Mouse (Mus musculus): ENCODE data around the gene Aldh1l1. TPM values are rescaled to one million over a fixed set of nuclear protein-coding genes. Genes with fewer than 3 reads are reported as not detected.
A peak's percentile ranks its signal among the peaks of the same experiment; 100 is the strongest.

The Aldh1l1 gene
- polyA plus RNA-seq, 1 experiment from 2014 or later: 38.6 TPM

DNA sequence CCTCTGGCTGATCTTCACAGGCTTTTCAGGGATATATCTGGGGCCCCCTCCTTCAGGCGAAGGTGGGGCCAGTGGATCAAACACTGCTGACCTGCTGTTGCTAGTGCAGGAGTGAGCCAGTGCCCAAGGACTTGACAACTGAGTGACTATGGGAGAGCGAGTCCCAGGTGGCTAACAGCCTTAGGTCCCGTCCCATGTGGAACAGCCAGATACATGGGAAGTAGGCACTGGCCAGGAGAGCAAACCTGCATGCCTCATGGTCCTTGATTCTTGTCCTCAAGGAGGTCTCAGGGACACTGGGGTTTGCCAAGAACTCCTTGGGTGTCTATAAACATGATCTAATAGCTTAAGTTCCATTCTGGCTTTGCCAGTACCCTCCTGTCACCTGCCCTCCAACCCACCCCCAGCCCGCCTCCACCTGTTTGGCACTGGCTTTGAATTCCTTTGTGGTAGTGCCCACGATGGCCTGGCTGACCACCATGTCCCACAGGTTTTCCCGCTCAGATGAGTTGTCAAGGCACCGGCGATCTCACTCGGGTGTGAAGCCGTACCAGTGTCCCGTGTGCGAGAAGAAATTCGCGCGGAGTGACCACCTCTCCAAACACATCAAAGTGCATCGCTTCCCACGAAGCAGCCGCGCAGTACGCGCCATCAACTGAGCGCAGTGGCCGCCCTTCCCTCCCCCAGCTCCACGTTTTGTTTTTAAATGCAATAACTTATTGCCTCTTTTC lies 12.4 kb upstream of the Aldh1l1 start:
- H3K9ac ChIP-seq: no peak overlapping the region
- no peaks in the 10 kb centered on the region for H3K27me3 ChIP-seq
- peaks cover 20% of the 10 kb centered on the region for H3K4me1 ChIP-seq (replicated peaks)
- H3K9me3 ChIP-seq: no peaks in the 10 kb centered on the region
- H3K27ac ChIP-seq (replicated peaks): no peak overlapping the region
- 94% methylated on average over 24 of the region's 24 CpGs for WGBS
- no peak overlapping the region for H3K4me3 ChIP-seq
- no peak for ATAC-seq (ENCODE audit: low read depth)
- no peak overlapping the region for H3K4me2 ChIP-seq
- H3K36me3 ChIP-seq: no peaks in the 10 kb centered on the region

DNA sequence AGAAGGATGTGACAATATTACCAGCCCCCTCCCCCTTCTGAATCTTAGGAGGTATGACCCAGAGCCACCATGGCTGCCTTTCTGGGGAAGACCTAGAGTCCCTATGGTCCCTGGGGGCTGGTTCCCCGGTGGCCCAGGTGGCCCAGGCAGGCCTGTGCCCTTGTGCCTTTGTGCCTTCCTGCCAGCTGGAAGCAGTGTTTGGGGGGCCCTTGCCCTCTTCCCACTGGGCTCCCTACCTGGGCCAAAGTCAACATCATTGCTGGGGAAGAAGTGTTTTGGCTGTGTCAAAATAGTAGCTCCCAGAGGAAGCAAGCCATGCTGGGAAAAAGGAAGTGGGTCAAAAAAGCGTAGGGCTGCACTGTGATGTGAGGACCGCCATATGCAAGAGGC lies 11.9 kb upstream of the Aldh1l1 start:
- peaks cover 20% of the 10 kb centered on the region for H3K4me1 ChIP-seq (replicated peaks)
- no peak for ATAC-seq (ENCODE audit: low read depth)
- H3K27me3 ChIP-seq: no peaks in the 10 kb centered on the region
- no peak overlapping the region for H3K27ac ChIP-seq (replicated peaks)
- WGBS: 77% methylated on average over 3 of the region's 3 CpGs
- H3K4me2 ChIP-seq: no peak overlapping the region
- H3K9ac ChIP-seq: no peak overlapping the region
- H3K4me3 ChIP-seq: no peak overlapping the region
- H3K9me3 ChIP-seq: no peaks in the 10 kb centered on the region
- H3K36me3 ChIP-seq: no peaks in the 10 kb centered on the region

DNA sequence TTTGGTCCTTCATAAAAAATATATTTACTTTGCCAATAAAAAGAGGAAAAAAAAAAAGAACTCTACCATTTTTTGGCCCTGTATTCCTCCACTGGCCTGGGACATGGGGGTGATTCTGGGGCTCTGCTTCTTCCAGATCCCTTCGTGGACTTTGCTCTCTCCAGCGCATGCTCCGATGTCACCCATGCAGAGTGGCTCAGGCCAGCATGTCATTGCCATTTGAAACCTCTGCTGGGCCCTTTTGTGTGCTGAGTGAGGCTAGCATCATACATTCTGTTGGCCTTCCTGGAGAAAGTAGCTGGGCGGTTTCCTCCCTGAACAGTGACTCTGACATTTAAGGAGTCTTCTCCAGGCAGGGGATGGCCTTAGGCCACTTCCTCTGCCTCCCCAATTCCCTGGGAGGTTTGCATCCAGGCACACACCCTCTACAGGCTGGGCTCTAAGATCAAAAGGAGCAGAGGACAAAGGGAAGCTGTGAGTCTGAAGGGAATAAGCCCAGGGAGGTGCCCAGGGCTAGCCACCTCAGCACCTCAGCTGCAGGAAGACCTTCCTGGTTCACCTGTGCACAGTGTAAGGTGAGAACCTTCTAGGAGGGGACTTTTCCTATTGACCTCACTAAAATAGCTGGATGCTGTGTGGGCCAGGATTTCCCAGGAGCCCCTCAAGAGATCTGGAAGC lies 10.9 kb upstream of the Aldh1l1 start:
- H3K4me3 ChIP-seq: no peak overlapping the region
- no peaks in the 10 kb centered on the region for H3K36me3 ChIP-seq
- H3K4me2 ChIP-seq: no peak overlapping the region
- no peaks in the 10 kb centered on the region for H3K27me3 ChIP-seq
- H3K27ac ChIP-seq (replicated peaks): no peak overlapping the region
- H3K9me3 ChIP-seq: no peaks in the 10 kb centered on the region
- no peak for ATAC-seq (ENCODE audit: low read depth)
- 69% methylated on average over 4 of the region's 4 CpGs for WGBS
- H3K4me1 ChIP-seq (replicated peaks): peaks cover 20% of the 10 kb centered on the region
- H3K9ac ChIP-seq: no peak overlapping the region

DNA sequence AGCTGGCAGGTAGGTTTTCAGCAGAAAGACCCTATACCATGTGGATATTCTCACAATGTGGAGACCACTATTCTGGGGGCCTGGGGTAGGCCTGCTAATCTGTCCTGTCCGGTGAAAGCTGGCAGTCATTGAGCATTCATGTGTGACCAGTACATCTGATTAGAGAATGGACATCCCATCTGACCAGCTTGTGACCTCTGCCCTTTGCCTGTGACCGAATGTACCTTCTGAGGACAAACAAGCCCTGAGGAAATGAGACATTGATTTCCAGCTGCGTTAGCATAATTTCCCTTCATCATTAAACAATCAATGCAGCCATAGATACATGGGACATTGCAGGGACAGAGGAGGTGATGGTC lies 10.4 kb upstream of the Aldh1l1 start:
- ATAC-seq (ENCODE audit: low read depth): no peak
- no peaks in the 10 kb centered on the region for H3K9me3 ChIP-seq
- no peak overlapping the region for H3K4me2 ChIP-seq
- no peaks in the 10 kb centered on the region for H3K27me3 ChIP-seq
- no peaks in the 10 kb centered on the region for H3K36me3 ChIP-seq
- 84% methylated on average over 3 of the region's 3 CpGs for WGBS
- no peak overlapping the region for H3K4me3 ChIP-seq
- no peak overlapping the region for H3K9ac ChIP-seq
- no peak overlapping the region for H3K27ac ChIP-seq (replicated peaks)
- peaks cover 17% of the 10 kb centered on the region for H3K4me1 ChIP-seq (replicated peaks)

DNA sequence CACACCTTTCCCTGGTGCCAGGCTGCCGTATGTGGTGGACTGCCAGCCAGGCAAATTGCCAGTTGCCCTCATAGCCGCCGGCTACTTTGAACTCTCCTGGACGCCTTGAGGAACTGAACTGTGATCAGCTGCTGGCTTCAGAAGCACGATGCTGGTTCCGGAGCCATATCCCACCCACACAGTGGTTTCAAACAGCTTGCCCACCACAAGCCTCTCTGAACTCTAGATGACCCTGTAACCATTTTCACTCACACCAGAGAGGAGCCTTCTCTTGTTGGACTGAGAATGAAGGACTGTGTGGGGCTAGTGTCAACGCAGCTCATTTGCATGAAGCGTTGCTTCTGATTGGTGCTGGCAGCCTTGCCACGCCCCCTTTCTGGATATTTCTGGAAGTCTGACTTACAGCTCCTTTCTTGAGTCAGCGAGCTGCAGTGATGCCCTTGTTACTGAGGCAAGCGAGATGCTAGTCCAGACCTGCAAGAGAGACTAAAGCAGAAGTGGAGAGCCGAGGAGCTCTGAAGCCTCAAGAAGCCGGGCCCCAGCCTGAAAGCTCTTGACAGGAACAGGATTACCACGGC lies 9.2 kb upstream of the Aldh1l1 start:
- H3K27ac ChIP-seq (replicated peaks): no peak overlapping the region
- H3K36me3 ChIP-seq: no peaks in the 10 kb centered on the region
- no peak overlapping the region for H3K9ac ChIP-seq
- H3K9me3 ChIP-seq: no peaks in the 10 kb centered on the region
- no peak overlapping the region for H3K4me3 ChIP-seq
- peaks cover 7% of the 10 kb centered on the region for H3K4me1 ChIP-seq (replicated peaks)
- no peak for ATAC-seq (ENCODE audit: low read depth)
- 60% methylated on average over 14 of the region's 14 CpGs for WGBS
- no peak overlapping the region for H3K4me2 ChIP-seq
- H3K27me3 ChIP-seq: no peaks in the 10 kb centered on the region

DNA sequence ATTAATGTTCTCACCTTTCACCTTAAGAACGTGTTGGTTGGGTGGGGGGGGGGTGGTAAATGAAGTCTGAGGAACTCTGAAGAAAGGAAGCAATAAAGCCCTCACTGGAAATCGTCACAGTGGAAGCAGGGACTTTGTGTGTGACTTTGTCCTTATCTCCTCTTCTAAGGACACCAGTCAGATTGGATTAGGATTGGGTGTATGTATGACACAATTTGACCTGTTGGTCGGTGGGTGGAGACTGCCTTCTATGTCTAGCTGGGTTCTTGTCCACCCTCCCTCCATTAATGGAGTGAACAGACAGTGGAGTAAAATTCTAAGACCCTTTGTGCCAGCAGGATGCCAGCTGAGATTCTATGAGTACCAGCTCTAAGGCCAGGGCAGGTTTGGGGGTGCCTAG lies 2.0 kb upstream of the Aldh1l1 start:
- no peak for ATAC-seq (ENCODE audit: low read depth)
- no peaks in the 10 kb centered on the region for H3K9me3 ChIP-seq
- 72% methylated on average over 3 of the region's 3 CpGs for WGBS
- no peak overlapping the region for H3K9ac ChIP-seq
- no peaks in the 10 kb centered on the region for H3K4me1 ChIP-seq (replicated peaks)
- H3K4me2 ChIP-seq: no peak overlapping the region
- no peak overlapping the region for H3K4me3 ChIP-seq
- H3K27ac ChIP-seq (replicated peaks): no peak overlapping the region
- no peaks in the 10 kb centered on the region for H3K36me3 ChIP-seq
- no peaks in the 10 kb centered on the region for H3K27me3 ChIP-seq

DNA sequence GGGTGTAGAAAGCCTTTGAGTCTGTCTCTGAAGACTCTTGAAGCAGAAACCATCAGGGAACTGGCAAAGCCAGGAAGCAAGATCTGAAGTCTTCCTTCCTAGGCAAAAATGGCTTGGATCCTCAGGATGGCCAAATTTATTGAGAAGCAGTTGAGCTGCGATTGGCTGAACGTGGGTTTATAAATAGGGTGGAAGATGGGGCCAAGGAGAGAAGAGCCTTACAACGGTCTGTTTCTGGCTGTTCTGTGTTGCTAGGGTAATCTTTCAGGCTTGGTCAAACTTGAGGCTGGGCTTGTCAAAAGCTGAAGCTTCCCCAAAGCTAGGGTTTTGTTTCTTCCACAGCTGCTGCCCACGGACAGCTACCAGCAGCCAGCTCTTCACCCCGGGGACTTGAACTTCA lies 1.4 kb upstream of the Aldh1l1 start:
- no peak overlapping the region for H3K27ac ChIP-seq (replicated peaks)
- WGBS: 85% methylated on average over 5 of the region's 5 CpGs
- no peaks in the 10 kb centered on the region for H3K9me3 ChIP-seq

DNA sequence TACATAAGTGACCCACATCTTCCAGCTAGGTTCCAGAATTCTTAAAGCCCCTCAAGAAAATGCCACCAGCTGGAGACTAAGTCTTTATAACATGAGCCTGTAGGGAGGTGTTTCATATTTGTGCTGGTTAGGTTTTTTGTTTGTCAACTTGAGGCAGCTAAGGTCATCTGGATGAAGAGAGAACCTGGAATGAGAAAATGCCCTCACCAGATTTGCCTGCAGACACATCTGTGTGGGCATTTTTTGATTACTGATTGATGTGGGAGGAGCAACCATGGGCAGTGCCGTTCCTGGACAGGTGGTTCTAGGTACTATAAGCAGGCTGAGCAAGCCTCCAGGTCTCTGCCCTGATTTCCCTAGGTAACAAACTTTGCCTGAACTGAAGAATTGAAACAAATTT lies 1.3 kb downstream of the Aldh1l1 start:
- no peaks in the 10 kb centered on the region for H3K9me3 ChIP-seq
- no peak for ATAC-seq (ENCODE audit: low read depth)
- no peaks in the 10 kb centered on the region for H3K27me3 ChIP-seq
- H3K9ac ChIP-seq: no peak overlapping the region
- H3K4me3 ChIP-seq: no peak overlapping the region
- H3K27ac ChIP-seq (replicated peaks): no peak overlapping the region
- 97% methylated on average over 1 of the region's 1 CpGs for WGBS
- no peaks in the 10 kb centered on the region for H3K36me3 ChIP-seq
- H3K4me2 ChIP-seq: no peak overlapping the region
- H3K4me1 ChIP-seq (replicated peaks): no peaks in the 10 kb centered on the region

More for the DNA sequence above, 1.4 kb upstream of the Aldh1l1 start:
- Histone ChIP-seq H3K4me2 (no peak overlapping the region), H3K9ac (no peak overlapping the region), H3K36me3 (no peaks in the 10 kb centered on the region), H3K4me3 (no peak overlapping the region), H3K27me3 (no peaks in the 10 kb centered on the region), H3K4me1 (replicated peaks) (no peaks in the 10 kb centered on the region)
- ATAC-seq (ENCODE audit: low read depth): no peak

DNA sequence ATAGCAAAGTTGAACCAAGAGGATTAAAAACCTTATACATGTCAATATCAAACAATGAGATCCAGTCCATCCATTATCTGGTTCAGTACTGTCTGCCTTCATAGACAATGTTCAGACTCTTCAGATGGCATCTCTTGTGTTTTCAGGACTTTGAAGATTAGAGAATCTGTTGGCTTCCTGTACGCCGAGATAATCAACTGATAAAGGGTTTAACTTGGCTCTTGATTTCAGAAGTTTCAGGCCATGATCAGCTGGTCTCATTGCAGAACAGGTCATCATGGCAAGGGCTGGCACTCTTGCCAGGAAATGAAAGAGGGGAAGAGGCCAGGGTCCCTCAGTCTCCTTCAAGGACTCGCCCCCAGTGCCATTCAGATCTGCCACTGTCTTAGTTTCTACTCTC lies 3.3 kb downstream of the Aldh1l1 start:
- Histone ChIP-seq H3K4me1 (replicated peaks) (peaks cover 3% of the 10 kb centered on the region; the same call in 1 of the 2 replicates), H3K27ac (replicated peaks) (no peak overlapping the region), H3K4me3 (no peak overlapping the region), H3K9ac (no peak overlapping the region), H3K27me3 (no peaks in the 10 kb centered on the region), H3K4me2 (no peak overlapping the region), H3K36me3 (no peaks in the 10 kb centered on the region), H3K9me3 (no peaks in the 10 kb centered on the region)
- WGBS: 95% methylated on average over 3 of the region's 3 CpGs
- ATAC-seq (ENCODE audit: low read depth): no peak

DNA sequence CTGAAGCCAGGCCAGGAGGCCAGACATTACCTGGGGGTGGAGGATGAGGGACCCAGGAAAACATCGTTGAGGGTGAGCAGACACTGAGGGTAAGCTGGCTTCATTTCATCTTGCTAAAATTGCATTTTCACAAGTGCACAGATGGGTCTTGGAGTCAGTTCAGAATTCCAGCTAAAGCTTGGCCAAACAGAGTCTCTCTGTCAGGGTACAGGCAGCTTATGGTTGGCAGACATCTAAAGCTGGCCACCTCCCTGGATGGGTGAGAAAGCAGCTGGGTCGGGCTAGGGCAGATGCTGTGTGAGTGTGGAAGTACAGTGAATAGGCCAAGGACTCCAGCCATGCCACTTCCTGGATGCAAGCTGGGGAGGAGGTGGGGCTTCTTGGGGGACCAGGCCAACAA lies 4.7 kb downstream of the Aldh1l1 start:
- Histone ChIP-seq H3K9me3 (no peaks in the 10 kb centered on the region), H3K27me3 (no peaks in the 10 kb centered on the region), H3K4me2 (no peak overlapping the region), H3K4me3 (no peak overlapping the region), H3K27ac (replicated peaks) (no peak overlapping the region), H3K9ac (no peak overlapping the region), H3K4me1 (replicated peaks) (peaks cover 16% of the 10 kb centered on the region), H3K36me3 (no peaks in the 10 kb centered on the region)
- 82% methylated on average over 2 of the region's 2 CpGs for WGBS
- ATAC-seq (ENCODE audit: low read depth): no peak

DNA sequence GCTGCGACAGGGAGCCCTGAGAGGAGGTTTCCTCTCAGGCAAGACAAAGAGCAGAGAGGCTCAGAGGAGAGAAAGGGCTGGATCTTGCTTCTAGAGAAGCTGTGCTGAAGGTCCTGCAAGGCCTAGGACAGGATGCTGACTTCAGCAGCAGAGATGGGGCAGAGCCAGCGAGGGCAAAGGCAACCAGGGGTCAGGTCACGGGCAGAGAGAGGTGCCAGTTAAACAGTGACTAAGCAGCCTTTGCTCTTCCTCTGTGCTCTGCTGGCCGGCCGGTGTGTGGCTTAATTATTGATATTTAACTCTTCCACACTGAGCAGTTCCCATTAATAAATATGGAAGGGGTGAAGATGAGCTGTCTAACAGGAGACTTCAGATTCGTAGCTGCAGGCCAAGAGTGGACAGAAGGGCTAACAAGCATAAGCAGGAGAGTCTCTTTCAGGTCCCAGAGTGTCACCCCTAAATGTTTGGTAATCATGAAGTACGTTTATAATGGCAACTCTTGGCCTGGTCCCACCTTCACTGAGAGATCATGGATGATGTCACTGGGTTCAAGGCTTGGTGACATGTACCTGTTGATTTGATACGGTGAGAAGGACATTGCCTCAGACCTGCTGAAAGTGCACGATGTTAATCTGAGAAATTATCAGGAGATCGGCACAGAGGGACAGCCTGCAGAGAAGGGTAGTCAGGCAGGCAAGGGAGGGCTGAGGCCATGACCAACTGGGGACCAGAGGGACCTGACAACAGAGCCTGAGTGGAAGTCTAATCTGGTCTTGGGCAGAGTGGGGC lies 5.9 kb downstream of the Aldh1l1 start:
- peaks cover 20% of the 10 kb centered on the region for H3K4me1 ChIP-seq (replicated peaks)
- H3K27me3 ChIP-seq: no peaks in the 10 kb centered on the region
- H3K9ac ChIP-seq: no peak overlapping the region
- no peak for ATAC-seq (ENCODE audit: low read depth)
- WGBS: 83% methylated on average over 10 of the region's 10 CpGs
- H3K36me3 ChIP-seq: no peaks in the 10 kb centered on the region
- no peaks in the 10 kb centered on the region for H3K9me3 ChIP-seq
- no peak overlapping the region for H3K4me3 ChIP-seq
- H3K27ac ChIP-seq (replicated peaks): no peak overlapping the region
- H3K4me2 ChIP-seq: no peak overlapping the region

DNA sequence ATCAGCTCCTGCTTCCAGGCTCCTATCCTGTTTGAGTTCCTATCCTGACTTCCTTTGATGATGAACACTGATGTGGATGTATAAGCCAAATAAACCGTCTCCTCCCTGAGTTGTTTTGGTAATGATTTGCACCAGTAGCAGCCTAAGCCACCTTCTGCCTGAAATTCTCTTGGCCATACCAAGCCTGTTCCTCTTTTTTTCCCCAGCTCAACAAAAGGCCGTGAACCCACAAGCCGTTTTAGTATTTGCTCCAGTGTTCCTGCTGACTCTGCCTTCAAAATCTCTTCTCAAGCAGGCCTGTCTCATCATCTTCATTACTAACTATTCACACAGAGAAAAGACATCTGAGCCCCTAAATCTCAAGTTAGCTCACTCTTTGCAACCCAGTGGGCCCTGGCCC lies 7.9 kb downstream of the Aldh1l1 start:
- Histone ChIP-seq H3K9me3 (no peaks in the 10 kb centered on the region), H3K9ac (no peak overlapping the region), H3K4me2 (no peak overlapping the region), H3K4me3 (no peak overlapping the region), H3K4me1 (replicated peaks) (peaks cover 24% of the 10 kb centered on the region), H3K27ac (replicated peaks) (0 out of 2 replicates have a peak overlapping the region, but pooled peaks have one; percentile 57), H3K27me3 (no peaks in the 10 kb centered on the region), H3K36me3 (no peaks in the 10 kb centered on the region)
- ATAC-seq (ENCODE audit: low read depth): no peak
- 79% methylated on average over 3 of the region's 3 CpGs for WGBS

All from neural tube, embryonic 13.5 days (tissue).